Mouse (Mus musculus) Patski (cell line): Measurements from ENCODE around the gene Selenos. TPM values are rescaled to one million over a fixed set of nuclear protein-coding genes. Genes with fewer than 3 reads are reported as not detected.

Source experiments
- ATAC-seq: fragments of 100-300 bp; one replicate; pipeline ENCODE4 v1.8.0; 2021
- CTCF ChIA-PET: fragments of 350-600 bp; sonication (Branson Sonifier 250); formaldehyde crosslinking; loops from one replicate; lab custom pipeline; 2022; ENCODE audit warnings: inconsistent platforms; lab: Charles Lee
- POLR2A ChIA-PET: fragments of 350-600 bp; sonication (Branson Sonifier 250); formaldehyde crosslinking; loops from one replicate; lab custom pipeline; 2022; ENCODE audit warnings: antibody characterized with exemption, inconsistent platforms; lab: Charles Lee
- DNase-seq: peaks from one replicate; pipeline ENCODE4 v3.0.0-alpha.2; 2011; ENCODE audit warnings: low read depth, low spot score
- H3K27me3 ChIP-seq: fragments of 371-371 bp; one replicate; pipeline ENCODE4 v1.5.1; 2021
- CTCF ChIP-seq: fragments of 100-300 bp; IDR thresholded peaks from one replicate; pipeline ENCODE4 v1.5.1; 2021
- in situ Hi-C: fragments of 300-500 bp; cut with MboI; formaldehyde crosslinking; loops from 3 replicates; pipeline ENCODE4 v1.11.1; 2018; ENCODE audit warnings: low pct_unique_long_range_greater_than_20kb, mixed read lengths
- polyA plus RNA-seq: library from polyadenylated mRNA; unstranded; gene quantifications from one replicate; pipeline ENCODE4 v1.2.3, GENCODE M21; 2021

Gene Selenos
- polyA plus RNA-seq, 1 experiment from 2014 or later = 95.1 TPM

GRCm38 (mm10) chr7:66118046-66118445 is 38.6 kb downstream of the Selenos start:
- ChIA-PET CTCF (no interaction called here), POLR2A (no interaction called here)
- H3K27me3 ChIP-seq = no peaks in the 10 kb centered on the region
- DNase-seq = no peak
- TF ChIP-seq CTCF = no peak
- in situ Hi-C loops = no loop called here
- no peak for ATAC-seq

GRCm38 (mm10) chr7:66118796-66119195 is 39.3 kb downstream of the Selenos start:
- ATAC-seq (no peak), DNase-seq (no peak)
- CTCF ChIA-PET = interaction anchor here (0.8 kb wide), 1 partner anchor 11 kb away, joined by 3 read pairs; no protein-coding TSS in a partner anchor
- TF ChIP-seq CTCF = no peak
- H3K27me3 ChIP-seq = no peaks in the 10 kb centered on the region
- in situ Hi-C loops = no loop called here
- POLR2A ChIA-PET = interaction anchor here (0.7 kb wide), 1 partner anchor 1545 kb away, joined by 3 read pairs; no protein-coding TSS in a partner anchor

- ATAC-seq = no peak
- in situ Hi-C loops = no loop called here
- ChIA-PET POLR2A (interaction anchor here (0.7 to 1.0 kb wide), 2 partner anchors 12 to 35 kb away, joined by 3 read pairs; no protein-coding TSS in a partner anchor), CTCF (interaction anchor here (1.3 kb wide), 1 partner anchor 127 kb away, joined by 3 read pairs; no protein-coding TSS in a partner anchor)
- no peak for TF ChIP-seq CTCF
- H3K27me3 ChIP-seq = no peaks in the 10 kb centered on the region
- DNase-seq = no peak
Observed at GRCm38 (mm10) chr7:66120139-66120538, 40.7 kb downstream of the Selenos start.

GRCm38 (mm10) chr7:66120702-66121396 is 41.4 kb downstream of the Selenos start:
- DNase-seq = no peak
- CTCF ChIA-PET = interaction anchor here (1.3 kb wide), 1 partner anchor 126 kb away, joined by 3 read pairs; no protein-coding TSS in a partner anchor
- POLR2A ChIA-PET = interaction anchor here (0.7 to 1.0 kb wide), 2 partner anchors 11 to 35 kb away, joined by 3 read pairs; no protein-coding TSS in a partner anchor
- no peaks in the 10 kb centered on the region for H3K27me3 ChIP-seq
- TF ChIP-seq CTCF = no peak
- in situ Hi-C loops = no loop called here
- ATAC-seq = no peak

DNA sequence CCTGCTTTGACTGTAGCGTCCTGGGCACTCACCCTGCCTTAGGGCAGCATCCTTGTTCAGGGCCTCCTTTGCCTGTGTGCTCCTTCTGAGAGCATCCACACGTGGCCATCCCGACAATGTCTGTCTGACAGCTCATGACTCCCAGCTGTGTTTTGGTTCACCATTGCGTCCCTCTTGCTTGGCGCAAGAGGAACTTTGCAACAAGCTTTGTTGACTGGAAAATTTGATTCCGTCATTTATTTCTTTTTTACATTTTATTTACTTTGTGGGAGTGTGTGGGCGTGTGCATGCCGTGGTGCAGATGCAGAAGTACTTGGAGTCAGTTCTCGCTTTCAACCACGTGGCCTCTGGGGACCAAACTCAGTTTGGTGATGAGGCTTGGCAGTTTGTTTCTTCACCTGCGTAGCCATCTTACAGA is 45.1 kb downstream of the Selenos start:
- H3K27me3 ChIP-seq = no peaks in the 10 kb centered on the region
- no peak for TF ChIP-seq CTCF
- CTCF ChIA-PET = no interaction called here
- in situ Hi-C loops = no loop called here
- ATAC-seq (no peak), DNase-seq (no peak)
- POLR2A ChIA-PET = no interaction called here

DNA sequence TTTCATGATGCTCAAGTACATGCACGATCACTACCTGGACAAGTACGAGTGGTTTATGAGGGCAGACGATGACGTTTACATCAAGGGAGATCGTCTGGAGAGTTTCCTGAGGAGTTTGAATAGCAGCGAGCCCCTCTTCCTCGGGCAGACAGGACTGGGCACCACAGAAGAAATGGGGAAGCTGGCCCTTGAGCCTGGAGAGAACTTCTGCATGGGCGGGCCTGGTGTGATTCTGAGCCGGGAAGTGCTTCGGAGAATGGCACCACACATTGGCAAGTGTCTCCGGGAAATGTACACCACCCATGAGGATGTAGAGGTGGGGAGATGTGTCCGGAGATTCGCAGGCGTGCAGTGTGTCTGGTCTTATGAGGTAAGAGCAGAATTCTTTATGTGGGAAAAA is 45.9 kb downstream of the Selenos start:
- in situ Hi-C loops = no loop called here
- ChIA-PET CTCF (no interaction called here), POLR2A (no interaction called here)
- DNase-seq (no peak), ATAC-seq (no peak)
- H3K27me3 ChIP-seq = no peaks in the 10 kb centered on the region
- no peak for TF ChIP-seq CTCF

DNA sequence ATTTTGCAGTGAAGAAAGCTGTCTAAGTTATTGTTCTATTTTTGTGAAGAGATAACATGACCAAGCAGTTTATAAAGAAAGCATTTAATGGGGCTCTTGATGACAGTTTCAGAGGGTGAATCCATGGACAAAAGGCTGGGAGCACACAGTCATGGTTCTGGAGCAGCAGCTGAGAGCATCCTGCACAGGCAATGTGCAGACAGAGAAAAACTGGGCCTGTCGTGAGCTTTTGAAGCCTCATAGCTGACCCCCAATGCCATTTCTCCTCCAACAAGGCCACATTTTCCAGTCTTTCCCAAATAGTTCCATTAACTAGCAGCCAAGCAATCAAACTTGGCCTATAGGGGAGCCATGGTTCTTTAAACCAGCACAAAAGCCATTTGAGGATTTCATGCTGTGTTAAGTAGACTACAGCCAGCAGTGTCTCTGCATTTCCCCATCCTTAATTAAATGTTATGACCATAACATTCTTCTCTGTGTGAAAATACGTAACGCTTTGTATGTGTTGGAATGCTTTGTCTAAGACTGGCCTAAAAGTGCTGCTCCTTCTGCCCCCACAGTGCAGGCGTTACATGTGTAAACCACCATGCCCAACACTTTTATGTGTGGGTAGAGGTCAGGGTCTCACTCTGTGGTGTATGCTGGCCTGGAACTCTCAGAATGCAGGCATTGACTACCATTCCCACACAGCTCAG is 48.6 kb downstream of the Selenos start:
- CTCF ChIA-PET = interaction anchor here (1.1 kb wide), 1 partner anchor 8 kb away, joined by 4 read pairs; no protein-coding TSS in a partner anchor
- ATAC-seq (no peak), DNase-seq (no peak)
- no peaks in the 10 kb centered on the region for H3K27me3 ChIP-seq
- in situ Hi-C loops = no loop called here
- no peak for TF ChIP-seq CTCF
- POLR2A ChIA-PET = no interaction called here

DNA sequence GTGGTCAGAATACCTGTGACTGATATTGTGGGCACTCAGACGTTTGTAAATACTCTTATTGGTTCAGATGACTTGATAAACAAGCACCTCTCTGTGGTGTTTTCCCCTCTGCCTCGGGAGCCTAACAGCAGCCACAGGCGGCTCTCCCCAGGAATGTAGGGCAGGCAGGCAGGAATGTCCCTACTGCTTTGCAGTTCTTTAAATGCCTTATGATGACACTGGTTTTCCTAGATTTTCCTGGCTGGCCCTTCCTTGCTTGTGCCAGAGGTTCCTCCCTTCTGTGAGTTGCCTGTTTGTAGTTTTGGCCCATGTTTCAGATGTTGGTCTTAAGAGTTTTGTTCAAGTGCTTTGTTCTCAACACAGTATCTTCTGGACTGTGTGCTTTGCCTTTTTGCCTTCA is 49.4 kb downstream of the Selenos start:
- ChIA-PET CTCF (interaction anchor here (1.2 kb wide), 1 partner anchor 49 kb away, joined by 3 read pairs; no protein-coding TSS in a partner anchor), POLR2A (no interaction called here)
- in situ Hi-C loops = no loop called here
- H3K27me3 ChIP-seq = no peaks in the 10 kb centered on the region
- TF ChIP-seq CTCF = no peak
- DNase-seq (no peak), ATAC-seq (no peak)

DNA sequence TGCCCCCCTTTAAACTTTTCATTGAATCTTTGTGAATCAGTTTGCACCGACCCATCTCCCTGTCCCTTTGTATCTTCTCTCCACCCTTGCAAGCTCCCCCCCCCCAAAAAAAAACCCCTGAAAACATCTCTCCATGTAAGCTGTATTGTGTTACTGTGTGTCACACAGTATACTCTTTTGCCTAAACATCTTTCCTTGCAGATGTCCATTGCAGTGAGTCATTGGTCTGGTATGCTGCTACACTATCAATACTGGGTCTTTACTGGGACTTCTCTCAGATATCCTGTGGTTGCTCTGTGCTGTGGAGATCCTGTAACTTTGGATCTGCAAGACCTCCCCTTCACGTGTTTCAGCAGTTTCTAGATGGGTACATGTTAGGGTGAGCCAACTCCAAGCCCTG is 50.8 kb downstream of the Selenos start:
- CTCF ChIA-PET = interaction anchor here (1.1 to 1.2 kb wide), 3 partner anchors 11 to 48 kb away, joined by 3 to 4 read pairs (median 3); no protein-coding TSS in a partner anchor
- ATAC-seq (no peak), DNase-seq (no peak)
- H3K27me3 ChIP-seq = no peaks in the 10 kb centered on the region
- TF ChIP-seq CTCF = no peak
- POLR2A ChIA-PET = interaction anchor here (0.6 kb wide), 1 partner anchor 135 kb away, joined by 3 read pairs; no protein-coding TSS in a partner anchor
- in situ Hi-C loops = no loop called here

DNA sequence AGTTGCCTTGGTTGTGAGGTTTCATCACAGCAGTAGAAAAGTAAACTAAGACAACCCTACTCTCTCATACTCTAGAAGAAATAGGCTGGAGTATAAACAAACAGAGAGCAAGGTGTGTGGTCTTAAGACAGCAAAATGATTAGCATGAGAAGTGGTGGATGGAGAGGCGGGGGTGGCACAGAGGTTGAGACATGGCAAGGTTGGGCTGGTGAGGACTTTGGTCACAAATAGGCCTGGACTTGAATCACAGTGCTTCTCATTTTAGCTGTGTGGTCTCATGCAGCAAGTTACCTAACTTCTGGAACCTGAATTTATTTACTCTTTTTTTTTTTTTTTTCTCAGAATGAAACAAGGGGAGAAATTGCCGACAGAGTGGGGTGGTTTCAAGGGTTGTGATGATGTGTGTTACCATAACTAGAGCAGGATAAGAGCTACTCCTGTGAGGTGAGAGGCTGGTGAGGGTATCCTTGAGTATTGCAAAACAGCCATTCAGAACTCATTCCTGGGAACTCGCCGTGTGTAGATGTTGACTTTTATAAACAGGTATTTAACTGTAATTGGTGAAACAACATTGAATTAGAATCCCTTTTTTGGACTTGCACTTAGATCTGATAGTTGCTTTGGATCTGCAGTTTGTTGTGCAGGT is 52.5 kb downstream of the Selenos start:
- ATAC-seq (no peak), DNase-seq (no peak)
- in situ Hi-C loops = no loop called here
- TF ChIP-seq CTCF = no peak
- ChIA-PET POLR2A (interaction anchor here (0.6 kb wide), 1 partner anchor 12 kb away, joined by 3 read pairs; no protein-coding TSS in a partner anchor), CTCF (no interaction called here)
- H3K27me3 ChIP-seq = no peaks in the 10 kb centered on the region
